Mouse (Mus musculus): Measurements from ENCODE around the gene Kcnj4. TPM values are rescaled to one million over a fixed set of nuclear protein-coding genes. Genes with fewer than 3 reads are reported as not detected.

The Kcnj4 gene
- polyA plus RNA-seq, 1 experiment, result 115 TPM

DNA sequence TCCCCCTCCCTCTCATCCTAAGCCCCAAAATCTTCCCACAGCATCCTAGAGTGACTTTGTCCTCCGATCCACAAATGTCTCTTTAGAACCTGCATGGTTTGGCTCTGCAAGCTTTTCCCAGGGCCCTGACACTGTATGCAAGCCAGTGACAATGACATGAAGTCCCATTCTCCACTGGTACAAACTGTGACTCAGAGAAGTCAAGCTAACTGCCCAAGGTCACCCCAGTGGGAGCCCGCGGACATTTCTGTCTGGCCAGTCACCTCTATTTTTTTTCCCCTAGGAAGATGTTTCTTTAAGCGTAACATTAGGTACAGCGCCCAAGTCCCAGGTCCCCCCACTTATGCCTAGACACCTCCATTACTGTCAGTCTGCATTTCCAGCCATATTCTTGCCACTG is 1.6 kb downstream of the Kcnj4 start:
- TF ChIP-seq CTCF (IDR thresholded peaks at IDR 0.05; ENCODE audit: extremely low read depth, insufficient read depth, low read length) (no peak), POLR2A (IDR thresholded peaks at IDR 0.05; ENCODE audit: extremely low read depth, insufficient read depth, low read length) (no peak)
- H3K4me3 ChIP-seq (ENCODE audit: insufficient read depth, low read length), result peak overlapping the region; percentile 93

DNA sequence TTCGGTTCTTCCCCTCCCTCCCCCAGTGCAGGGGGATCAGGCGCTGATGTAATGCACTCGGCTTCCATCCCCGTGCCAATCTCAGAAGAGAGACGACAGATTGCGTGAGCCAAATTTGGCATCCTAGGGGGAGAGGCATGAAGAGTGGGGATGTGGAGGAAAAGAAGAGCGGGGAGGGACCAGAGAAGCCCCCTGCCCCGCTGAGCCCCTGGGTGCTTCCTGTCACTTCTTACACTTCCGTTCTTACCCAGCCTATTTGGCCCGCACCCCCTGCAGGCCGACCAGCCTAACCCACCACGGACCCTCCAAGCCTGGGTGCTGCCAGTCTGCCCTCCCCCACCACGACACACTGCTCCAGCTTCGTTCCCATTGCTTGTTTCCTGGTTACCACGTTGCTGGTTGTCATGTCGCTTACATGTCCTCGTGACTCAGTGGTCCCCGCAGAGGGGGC is 2.1 kb downstream of the Kcnj4 start:
- Histone ChIP-seq H3K4me1 (ENCODE audit: control insufficient read depth, insufficient read depth, low read length) (peaks cover 3% of the 10 kb centered on the region), H3K4me3 (ENCODE audit: insufficient read depth, low read length) (peak overlapping the region; percentile 93), H3K27ac (ENCODE audit: insufficient read depth, low read length) (peak overlapping the region; percentile 9; the same call in 1 of the 2 replicates)
- TF ChIP-seq CTCF (IDR thresholded peaks at IDR 0.05; ENCODE audit: extremely low read depth, insufficient read depth, low read length) (no peak), POLR2A (IDR thresholded peaks at IDR 0.05; ENCODE audit: extremely low read depth, insufficient read depth, low read length) (no peak)

More for the DNA sequence above, 1.6 kb downstream of the Kcnj4 start:
- Histone ChIP-seq H3K27ac (ENCODE audit: insufficient read depth, low read length) (peak overlapping the region; percentile 76), H3K4me1 (ENCODE audit: control insufficient read depth, insufficient read depth, low read length) (peaks cover 3% of the 10 kb centered on the region)

DNA sequence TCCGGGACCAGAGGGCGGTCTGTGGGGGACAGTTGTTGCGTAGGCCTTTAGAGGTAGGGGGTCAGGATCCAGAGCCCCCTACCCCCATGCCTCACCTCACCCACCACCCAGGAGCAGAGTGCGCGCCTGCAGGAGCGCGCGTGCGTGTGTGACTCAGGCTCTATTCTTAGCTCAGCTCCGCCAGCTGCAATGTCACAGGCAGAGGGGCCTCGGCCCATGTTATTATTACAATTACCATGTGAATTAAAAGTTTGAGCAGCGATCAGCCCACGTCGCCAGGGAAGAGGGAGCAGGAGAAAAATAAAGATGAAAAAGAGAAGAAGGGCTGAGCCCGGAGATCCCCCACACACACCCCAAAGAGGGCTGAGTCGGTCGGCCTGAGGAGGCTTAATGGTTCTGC is 4.9 kb downstream of the Kcnj4 start:
- no peak for TF ChIP-seq POLR2A (IDR thresholded peaks at IDR 0.05; ENCODE audit: extremely low read depth, insufficient read depth, low read length)
- TF ChIP-seq CTCF (IDR thresholded peaks at IDR 0.05; ENCODE audit: extremely low read depth, insufficient read depth, low read length), result no peak
- Histone ChIP-seq H3K4me3 (ENCODE audit: insufficient read depth, low read length) (no peak overlapping the region), H3K27ac (ENCODE audit: insufficient read depth, low read length) (no peak overlapping the region), H3K4me1 (ENCODE audit: control insufficient read depth, insufficient read depth, low read length) (peaks cover 7% of the 10 kb centered on the region)

DNA sequence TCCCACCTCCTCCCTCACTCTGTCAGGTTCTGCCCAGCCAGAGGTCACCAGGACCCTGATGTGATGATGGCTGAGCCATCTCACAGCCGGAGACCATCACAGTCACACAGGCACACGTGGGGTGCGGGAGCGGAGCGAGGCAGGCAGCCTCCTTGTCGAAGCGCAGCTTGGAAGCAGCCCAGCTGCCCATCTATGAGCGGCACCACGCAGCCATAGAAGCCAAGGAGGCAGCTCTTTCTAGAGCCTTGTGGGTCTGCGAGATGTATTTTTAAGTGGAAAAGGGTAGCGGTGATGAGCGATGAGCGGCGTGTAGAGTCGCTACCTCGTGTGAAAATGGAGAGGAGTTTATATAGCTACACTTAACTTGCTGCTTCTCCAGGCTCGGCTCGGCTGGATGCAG is 11.5 kb downstream of the Kcnj4 start:
- Histone ChIP-seq H3K4me3 (ENCODE audit: insufficient read depth, low read length) (no peak overlapping the region), H3K27ac (ENCODE audit: insufficient read depth, low read length) (no peak overlapping the region), H3K4me1 (ENCODE audit: control insufficient read depth, insufficient read depth, low read length) (peaks cover 14% of the 10 kb centered on the region)
- TF ChIP-seq CTCF (IDR thresholded peaks at IDR 0.05; ENCODE audit: extremely low read depth, insufficient read depth, low read length), result no peak
- no peak for TF ChIP-seq POLR2A (IDR thresholded peaks at IDR 0.05; ENCODE audit: extremely low read depth, insufficient read depth, low read length)

GRCm38 (mm10) chr15:79489463-79489862 is 15.6 kb downstream of the Kcnj4 start:
- Histone ChIP-seq H3K4me1 (ENCODE audit: control insufficient read depth, insufficient read depth, low read length) (peaks cover 8% of the 10 kb centered on the region), H3K27ac (ENCODE audit: insufficient read depth, low read length) (no peak overlapping the region), H3K4me3 (ENCODE audit: insufficient read depth, low read length) (no peak overlapping the region)
- no peak for TF ChIP-seq CTCF (IDR thresholded peaks at IDR 0.05; ENCODE audit: extremely low read depth, insufficient read depth, low read length)
- no peak for TF ChIP-seq POLR2A (IDR thresholded peaks at IDR 0.05; ENCODE audit: extremely low read depth, insufficient read depth, low read length)

- Histone ChIP-seq H3K4me3 (ENCODE audit: insufficient read depth, low read length) (no peak overlapping the region), H3K4me1 (ENCODE audit: control insufficient read depth, insufficient read depth, low read length) (0 out of 2 replicates have a peak, but pooled peaks cover 2% of the 10 kb centered on the region), H3K27ac (ENCODE audit: insufficient read depth, low read length) (peak overlapping the region; percentile 47)
- TF ChIP-seq POLR2A (IDR thresholded peaks at IDR 0.05; ENCODE audit: extremely low read depth, insufficient read depth, low read length) (no peak), CTCF (IDR thresholded peaks at IDR 0.05; ENCODE audit: extremely low read depth, insufficient read depth, low read length) (no peak)
Observed at GRCm38 (mm10) chr15:79481181-79481688, 23.8 kb downstream of the Kcnj4 start.

GRCm38 (mm10) chr15:79477227-79477626 is 27.8 kb downstream of the Kcnj4 start:
- Histone ChIP-seq H3K4me1 (ENCODE audit: control insufficient read depth, insufficient read depth, low read length) (0 out of 2 replicates have a peak, but pooled peaks cover 2% of the 10 kb centered on the region), H3K4me3 (ENCODE audit: insufficient read depth, low read length) (no peak overlapping the region), H3K27ac (ENCODE audit: insufficient read depth, low read length) (no peak overlapping the region)
- no peak for TF ChIP-seq POLR2A (IDR thresholded peaks at IDR 0.05; ENCODE audit: extremely low read depth, insufficient read depth, low read length)
- TF ChIP-seq CTCF (IDR thresholded peaks at IDR 0.05; ENCODE audit: extremely low read depth, insufficient read depth, low read length), result no peak

DNA sequence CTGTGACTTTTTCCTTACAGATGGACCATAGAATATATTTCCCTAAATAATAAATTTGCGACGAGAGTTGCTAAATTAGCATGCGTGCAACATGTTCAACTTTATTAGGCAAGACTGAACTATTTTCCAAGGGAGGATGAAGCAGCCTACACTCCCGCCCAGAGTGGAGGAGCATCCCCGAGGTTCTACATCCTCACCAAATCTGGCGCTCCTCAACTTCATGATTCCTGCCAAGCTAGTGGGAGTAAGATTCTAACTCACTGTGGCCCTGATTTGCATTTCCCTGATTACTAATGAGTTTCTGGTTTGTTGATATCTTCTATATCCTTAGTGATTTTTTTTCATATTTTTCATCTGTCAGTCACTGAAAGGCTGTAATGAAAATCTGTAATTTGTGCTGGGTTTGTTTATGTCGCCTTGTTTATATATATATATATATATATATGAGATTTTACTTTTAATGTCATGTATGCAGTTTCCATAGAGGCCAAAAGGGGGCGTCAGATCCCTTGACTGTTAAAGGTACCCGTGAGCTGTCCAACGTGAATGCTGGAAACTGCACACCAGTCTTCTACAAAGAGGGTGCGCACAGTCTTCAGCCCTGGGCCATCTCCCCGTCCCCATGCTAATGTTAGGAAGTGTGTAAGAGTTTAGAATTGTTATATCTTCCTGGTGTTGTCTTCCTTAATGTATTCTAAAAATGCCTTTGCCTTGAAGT is 31.2 kb downstream of the Kcnj4 start:
- Histone ChIP-seq H3K27ac (ENCODE audit: insufficient read depth, low read length) (no peak overlapping the region), H3K4me3 (ENCODE audit: insufficient read depth, low read length) (no peak overlapping the region), H3K4me1 (ENCODE audit: control insufficient read depth, insufficient read depth, low read length) (peaks cover 5% of the 10 kb centered on the region; the same call in 1 of the 2 replicates)
- TF ChIP-seq POLR2A (IDR thresholded peaks at IDR 0.05; ENCODE audit: extremely low read depth, insufficient read depth, low read length), result no peak
- TF ChIP-seq CTCF (IDR thresholded peaks at IDR 0.05; ENCODE audit: extremely low read depth, insufficient read depth, low read length), result no peak

DNA sequence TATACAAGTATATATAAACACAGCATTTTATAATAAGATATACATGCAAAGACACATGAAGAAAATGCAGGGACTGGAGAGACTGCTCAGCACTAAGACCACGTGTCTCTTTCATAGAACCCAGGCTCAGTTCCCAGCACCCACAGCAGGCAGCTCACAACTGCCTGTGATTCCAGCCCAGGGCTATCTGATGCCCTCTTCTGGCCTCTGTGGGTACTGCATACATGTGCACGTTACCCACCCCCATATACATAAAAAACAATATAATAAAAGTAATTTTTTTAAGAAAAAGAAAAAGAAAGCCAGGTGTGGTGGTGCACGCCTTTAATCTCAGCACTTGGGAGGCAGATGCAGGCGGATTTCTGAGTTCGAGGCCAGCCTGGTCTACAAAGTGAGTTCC is 32.0 kb downstream of the Kcnj4 start:
- Histone ChIP-seq H3K4me1 (ENCODE audit: control insufficient read depth, insufficient read depth, low read length) (peaks cover 3% of the 10 kb centered on the region; the same call in 1 of the 2 replicates), H3K27ac (ENCODE audit: insufficient read depth, low read length) (no peak overlapping the region), H3K4me3 (ENCODE audit: insufficient read depth, low read length) (no peak overlapping the region)
- TF ChIP-seq POLR2A (IDR thresholded peaks at IDR 0.05; ENCODE audit: extremely low read depth, insufficient read depth, low read length) (no peak), CTCF (IDR thresholded peaks at IDR 0.05; ENCODE audit: extremely low read depth, insufficient read depth, low read length) (no peak)

GRCm38 (mm10) chr15:79471095-79471494 is 33.9 kb downstream of the Kcnj4 start:
- peaks cover 3% of the 10 kb centered on the region; the same call in 1 of the 2 replicates for H3K4me1 ChIP-seq (ENCODE audit: control insufficient read depth, insufficient read depth, low read length)
- TF ChIP-seq CTCF (IDR thresholded peaks at IDR 0.05; ENCODE audit: extremely low read depth, insufficient read depth, low read length), result no peak
- no peak for TF ChIP-seq POLR2A (IDR thresholded peaks at IDR 0.05; ENCODE audit: extremely low read depth, insufficient read depth, low read length)
- no peak overlapping the region for H3K4me3 ChIP-seq (ENCODE audit: insufficient read depth, low read length)
- H3K27ac ChIP-seq (ENCODE audit: insufficient read depth, low read length), result no peak overlapping the region
